In genomic region chr11:100297801-100298200, GRCm38 (mm10) we compare ENCODE assay signal across 9 mouse cellular contexts. TPM values are rescaled to one million over a fixed set of nuclear protein-coding genes. Genes with fewer than 3 reads are reported as not detected.
DNase-seq lines count a peak whose midpoint lies in the region; ATAC-seq and TF ChIP-seq lines count a peak whose summit lies in the region.
"Had no signal": no experiment of that assay in that cellular context is flagged by ENCODE, and none has a peak within 500 bp of the region (broad histone marks: within the 10 kb centered on the region; RNA-seq: fewer than 3 reads in every experiment).

No protein-coding gene starts in this region.

- H3K9me3 ChIP-seq in neural tube, embryonic 11.5 days (ENCODE audit: control insufficient read depth, low read length), result no peaks in the 10 kb centered on the region
- no peaks in the 10 kb centered on the region for H3K9me3 ChIP-seq in hindbrain, embryonic 12.5 days (replicated peaks)
- no peaks in the 10 kb centered on the region for H3K9me3 ChIP-seq in midbrain, embryonic 10.5 days (replicated peaks)

- H3K4me2 ChIP-seq in neural tube, embryonic 11.5 days (ENCODE audit: low read depth), result peak overlapping the region; percentile 10; the same call in 1 of the 2 replicates
- peak overlapping the region; percentile 37 for H3K4me2 ChIP-seq in hindbrain, embryonic 12.5 days (replicated peaks)

- no peak for TF ChIP-seq POLR2A in brain, embryonic 14.5 days (IDR thresholded peaks at IDR 0.05; ENCODE audit: borderline replicate concordance, extremely low read depth, insufficient read depth, insufficient read length, poor library complexity, severe bottlenecking)

- H3K4me1 ChIP-seq in neural tube, embryonic 11.5 days (ENCODE audit: control insufficient read depth, insufficient read depth, low read length), result no peaks in the 10 kb centered on the region
- H3K4me1 ChIP-seq in hindbrain, embryonic 12.5 days, result peaks cover 7% of the 10 kb centered on the region; the same call in 1 of the 2 replicates
- peaks cover 11% of the 10 kb centered on the region for H3K4me1 ChIP-seq in midbrain, embryonic 10.5 days

- no peak overlapping the region for H3K4me3 ChIP-seq in neural tube, embryonic 11.5 days (ENCODE audit: low read depth, low read length)
- H3K4me3 ChIP-seq in hindbrain, embryonic 12.5 days, result peak overlapping the region; percentile 10; the same call in 1 of the 2 replicates
- H3K4me3 ChIP-seq in midbrain, embryonic 10.5 days, result peak overlapping the region; percentile 33

- no peaks in the 10 kb centered on the region for H3K27me3 ChIP-seq in neural tube, embryonic 11.5 days (ENCODE audit: control insufficient read depth, insufficient read depth, low read length)
- no peaks in the 10 kb centered on the region for H3K27me3 ChIP-seq in hindbrain, embryonic 12.5 days
- H3K27me3 ChIP-seq in midbrain, embryonic 10.5 days (ENCODE audit: low read depth, poor library complexity, severe bottlenecking), result no peaks in the 10 kb centered on the region

- WGBS in neural tube, embryonic 11.5 days, result 29% methylated on average over 5 of the region's 5 CpGs
- 36% methylated on average over 5 of the region's 5 CpGs for WGBS in hindbrain, embryonic 12.5 days
- WGBS in midbrain, embryonic 10.5 days, result 37% methylated on average over 5 of the region's 5 CpGs

- H3K27ac ChIP-seq in neural tube, embryonic 11.5 days (ENCODE audit: low read depth, low read length), result no peak overlapping the region
- H3K27ac ChIP-seq in hindbrain, embryonic 12.5 days, result no peak overlapping the region
- H3K27ac ChIP-seq in midbrain, embryonic 10.5 days (replicated peaks), result no peak overlapping the region

- DNase-seq in neural tube, embryonic 11.5 days (ENCODE audit: low spot score), result peak; percentile 39
- DNase-seq in neural tube, embryonic 10.5 days (ENCODE audit: extremely low spot score, low spot score), result no peak
- no peak for DNase-seq in brain, embryonic 14.5 days (ENCODE audit: low read depth)
- no peak for DNase-seq in midbrain, embryonic 10.5 days (ENCODE audit: low spot score)
- no peak for DNase-seq in adrenal gland, postnatal 36 days
- no peak for DNase-seq in urinary bladder, postnatal 14 days (ENCODE audit: low spot score)
- no peak for DNase-seq in right cerebral cortex, adult 18-20 months

- H3K36me3 ChIP-seq in neural tube, embryonic 11.5 days (ENCODE audit: control insufficient read depth, insufficient read depth, low read length), result no peaks in the 10 kb centered on the region
- no peaks in the 10 kb centered on the region for H3K36me3 ChIP-seq in hindbrain, embryonic 12.5 days
- no peaks in the 10 kb centered on the region for H3K36me3 ChIP-seq in midbrain, embryonic 10.5 days

- H3K9ac ChIP-seq in neural tube, embryonic 11.5 days (ENCODE audit: low read length), result no peak overlapping the region
- no peak overlapping the region for H3K9ac ChIP-seq in hindbrain, embryonic 12.5 days

- TF ChIP-seq CTCF in brain, embryonic 14.5 days (IDR thresholded peaks at IDR 0.05; ENCODE audit: borderline replicate concordance, extremely low read depth, insufficient read depth, insufficient read length), result peak; percentile 55; the same call in 1 of the 2 replicates

- no peak for ATAC-seq in neural tube, embryonic 11.5 days (ENCODE audit: insufficient read depth, low FRiP score, low TSS enrichment)
- ATAC-seq in hindbrain, embryonic 12.5 days (ENCODE audit: low FRiP score), result no peak; the same call in 1 of the 2 replicates

RNA-seq across cellular contexts. Expression of gene Eif1, which starts 21.9 kb away (rescaled TPM):
- polyA plus RNA-seq in neural tube, embryonic 11.5 days (2014; fragmentation: Nextera tagmentation; extraction: Ambion mirVana), result 1,679 and 1,757 TPM in 2 replicates
- polyA plus RNA-seq in brain, embryonic 14.5 days (2012; rRNA removed), result 291 and 330 TPM in 2 replicates
- polyA plus RNA-seq in hindbrain, embryonic 12.5 days (2016; fragmentation: Nextera tagmentation; extraction: Ambion mirVana), result 1,343 and 1,447 TPM in 2 replicates
- 1,709 and 1,814 TPM in 2 replicates for polyA plus RNA-seq in midbrain, embryonic 10.5 days (2016; fragmentation: Nextera tagmentation; extraction: Ambion mirVana)
- total RNA-seq in adrenal gland, postnatal 36 days (2021), result 1,000 to 10,000 TPM; 1,327 to 1,427 TPM

RNA-seq across cellular contexts. Expression of gene Krt42, which starts 28.1 kb away (rescaled TPM):
- polyA plus RNA-seq in neural tube, embryonic 11.5 days (2014; fragmentation: Nextera tagmentation; extraction: Ambion mirVana), result not detected in 2 replicates
- 0.08 TPM in 1 of 2 replicates, not detected in the other for polyA plus RNA-seq in brain, embryonic 14.5 days (2012; rRNA removed)
- polyA plus RNA-seq in hindbrain, embryonic 12.5 days (2016; fragmentation: Nextera tagmentation; extraction: Ambion mirVana), result not detected in 2 replicates
- not detected in 2 replicates for polyA plus RNA-seq in midbrain, embryonic 10.5 days (2016; fragmentation: Nextera tagmentation; extraction: Ambion mirVana)
- total RNA-seq in adrenal gland, postnatal 36 days (2021), result not detected
- total RNA-seq: layer of hippocampus, postnatal 10 days had no signal

RNA-seq across cellular contexts. Expression of gene Gast, which starts 36.4 kb away (rescaled TPM):
- not detected in 2 replicates for polyA plus RNA-seq in neural tube, embryonic 11.5 days (2014; fragmentation: Nextera tagmentation; extraction: Ambion mirVana)
- polyA plus RNA-seq in brain, embryonic 14.5 days (2012; rRNA removed), result 0.60 and 0.66 TPM in 2 replicates
- polyA plus RNA-seq in hindbrain, embryonic 12.5 days (2016; fragmentation: Nextera tagmentation; extraction: Ambion mirVana), result 0.89 TPM in 1 of 2 replicates, not detected in the other
- 0.56 TPM in 1 of 2 replicates, not detected in the other for polyA plus RNA-seq in midbrain, embryonic 10.5 days (2016; fragmentation: Nextera tagmentation; extraction: Ambion mirVana)
- total RNA-seq in adrenal gland, postnatal 36 days (2021), result not detected
- total RNA-seq: layer of hippocampus, postnatal 10 days had no signal

RNA-seq across cellular contexts. Expression of gene Krt17, which starts 37.0 kb away (rescaled TPM):
- 0.88 and 1.1 TPM in 2 replicates for polyA plus RNA-seq in neural tube, embryonic 11.5 days (2014; fragmentation: Nextera tagmentation; extraction: Ambion mirVana)
- 2.1 and 6.1 TPM in 2 replicates for polyA plus RNA-seq in brain, embryonic 14.5 days (2012; rRNA removed)
- polyA plus RNA-seq in hindbrain, embryonic 12.5 days (2016; fragmentation: Nextera tagmentation; extraction: Ambion mirVana), result 3.1 and 3.2 TPM in 2 replicates
- 0.12 and 0.16 TPM in 2 replicates for polyA plus RNA-seq in midbrain, embryonic 10.5 days (2016; fragmentation: Nextera tagmentation; extraction: Ambion mirVana)
- not detected for total RNA-seq in adrenal gland, postnatal 36 days (2021)
- total RNA-seq: layer of hippocampus, postnatal 10 days had no signal

RNA-seq across cellular contexts. Expression of gene Krt16, which starts 49.1 kb away (rescaled TPM):
- not detected in 2 replicates for polyA plus RNA-seq in neural tube, embryonic 11.5 days (2014; fragmentation: Nextera tagmentation; extraction: Ambion mirVana)
- polyA plus RNA-seq in brain, embryonic 14.5 days (2012; rRNA removed), result 0.06 and 0.12 TPM in 2 replicates
- polyA plus RNA-seq in hindbrain, embryonic 12.5 days (2016; fragmentation: Nextera tagmentation; extraction: Ambion mirVana), result not detected in 2 replicates
- not detected in 2 replicates for polyA plus RNA-seq in midbrain, embryonic 10.5 days (2016; fragmentation: Nextera tagmentation; extraction: Ambion mirVana)
- total RNA-seq in adrenal gland, postnatal 36 days (2021), result not detected
- total RNA-seq: layer of hippocampus, postnatal 10 days had no signal
